Mouse (Mus musculus) C2C12 (cell line): Measurements from ENCODE around the gene Shb.
"Not testable (repeated sequence)": the region's sequence is repeated elsewhere in the genome, so short reads cannot be mapped to it uniquely, and the experiment has no call there.

Experiments used
- CEBPB ChIP-seq: IDR thresholded peaks from one replicate; pipeline ENCODE4 v1.6.1; 2011; ENCODE audit warnings: low read depth, mild to moderate bottlenecking, control low read depth, moderate library complexity
- CTCF ChIP-seq: IDR thresholded peaks from one replicate; pipeline ENCODE4 v1.5.1; 2011; ENCODE audit not compliant: control insufficient read depth, insufficient read depth, insufficient read length
- FOSL1 ChIP-seq: IDR thresholded peaks from one replicate; pipeline ENCODE4 v1.8.0; 2011; ENCODE audit warnings: mild to moderate bottlenecking, low read length; ENCODE audit not compliant: poor library complexity, insufficient read depth, severe bottlenecking
- MAX ChIP-seq: IDR thresholded peaks from one replicate; pipeline ENCODE4 v1.6.1; 2011; ENCODE audit warnings: mild to moderate bottlenecking, control low read depth
- MYOD1 ChIP-seq: IDR thresholded peaks from one replicate; pipeline ENCODE4 v1.6.1; 2011; ENCODE audit warnings: low read depth; ENCODE audit not compliant: control insufficient read depth, insufficient read length
- MYOG ChIP-seq: IDR thresholded peaks from one replicate; pipeline ENCODE4 v1.6.1; 2011; ENCODE audit not compliant: control insufficient read depth, insufficient read length; ENCODE audit errors: extremely low read depth
- USF1 ChIP-seq: IDR thresholded peaks from one replicate; pipeline ENCODE4 v1.6.1; 2011; ENCODE audit warnings: low read depth, mild to moderate bottlenecking, control low read depth, moderate library complexity

- TF ChIP-seq CTCF, MYOG, USF1, CEBPB, FOSL1, MYOD1, MAX: not testable (repeated sequence)
Observed at GRCm38 (mm10) chr4:45380903-45381580, 151.2 kb downstream of the Shb start.
